Mouse (Mus musculus) spleen, adult 2 months (tissue): ENCODE measurements around the gene Sart3.

Experiments
- CTCF ChIP-seq: fragments of 200-500 bp; IDR thresholded peaks from 2 replicates; pipeline ENCODE4 v1.5.1; 2011; ENCODE audit warnings: mild to moderate bottlenecking, inconsistent platforms; ENCODE audit not compliant: insufficient read depth, insufficient read length, insufficient replicate concordance; ENCODE audit errors: extremely low read depth
- POLR2A ChIP-seq: fragments of 200-500 bp; IDR thresholded peaks from 2 replicates; pipeline ENCODE4 v1.6.1; 2011; ENCODE audit warnings: low read depth, low read length, inconsistent platforms

DNA sequence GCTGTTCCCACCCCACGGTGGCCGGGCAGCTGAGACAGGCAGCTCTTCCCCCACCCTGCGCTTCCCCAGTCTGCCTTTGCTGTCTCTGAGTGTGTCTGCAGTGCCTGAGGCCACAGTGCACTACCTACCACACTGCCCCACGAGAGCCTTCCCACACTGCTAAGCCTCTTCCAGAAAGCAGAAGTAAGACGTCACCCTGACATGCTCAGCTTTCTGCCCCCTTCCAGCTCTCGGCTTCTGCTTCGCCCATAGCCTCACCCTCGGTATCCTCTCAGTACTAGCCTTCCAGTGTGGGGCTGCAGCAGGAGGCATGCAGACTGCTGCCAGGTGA, 4.6 kb upstream of the Sart3 start:
- peak; percentile 25; the same call in 1 of the 2 replicates for TF ChIP-seq POLR2A
- no peak for TF ChIP-seq CTCF
